Mouse (Mus musculus): ENCODE results near the gene Etnk2.

The Etnk2 gene

GRCm38 (mm10) chr1:133382552-133383155 is 19.3 kb downstream of the Etnk2 start:
- DNase-seq (ENCODE audit: low spot score), result no peak

- no peak for DNase-seq (ENCODE audit: low spot score)
These were observed 19.9 kb downstream of the Etnk2 start for GRCm38 (mm10) chr1:133383157-133383783.

- peak; percentile 64 for DNase-seq (ENCODE audit: low spot score)
These were observed 22.1 kb downstream of the Etnk2 start for GRCm38 (mm10) chr1:133385506-133385905.

GRCm38 (mm10) chr1:133386209-133386608 is 22.8 kb downstream of the Etnk2 start:
- DNase-seq (ENCODE audit: low spot score), result no peak

- DNase-seq (ENCODE audit: low spot score), result no peak
These were observed 24.3 kb downstream of the Etnk2 start for GRCm38 (mm10) chr1:133387539-133388268.

- DNase-seq (ENCODE audit: low spot score), result no peak
These were observed 31.3 kb downstream of the Etnk2 start for GRCm38 (mm10) chr1:133394702-133395101.

- no peak for DNase-seq (ENCODE audit: low spot score)
These were observed 33.3 kb downstream of the Etnk2 start for GRCm38 (mm10) chr1:133396693-133397092.

GRCm38 (mm10) chr1:133397094-133397482 is 33.7 kb downstream of the Etnk2 start:
- no peak for DNase-seq (ENCODE audit: low spot score)

- DNase-seq (ENCODE audit: low spot score), result no peak
These were observed 34.3 kb downstream of the Etnk2 start for GRCm38 (mm10) chr1:133397483-133398237.

GRCm38 (mm10) chr1:133400014-133400725 is 36.8 kb downstream of the Etnk2 start:
- DNase-seq (ENCODE audit: low spot score), result no peak

- no peak for DNase-seq (ENCODE audit: low spot score)
These were observed 40.6 kb downstream of the Etnk2 start for GRCm38 (mm10) chr1:133404005-133404404.

GRCm38 (mm10) chr1:133406614-133407013 is 43.2 kb downstream of the Etnk2 start:
- no peak for DNase-seq (ENCODE audit: low spot score)

- no peak for DNase-seq (ENCODE audit: low spot score)
These were observed 44.1 kb downstream of the Etnk2 start for GRCm38 (mm10) chr1:133407436-133407835.

- no peak for DNase-seq (ENCODE audit: low spot score)
These were observed 44.9 kb downstream of the Etnk2 start for GRCm38 (mm10) chr1:133408321-133408720.

- no peak for DNase-seq (ENCODE audit: low spot score)
These were observed 45.6 kb downstream of the Etnk2 start for GRCm38 (mm10) chr1:133408880-133409516.

- no peak for DNase-seq (ENCODE audit: low spot score)
These were observed 46.4 kb downstream of the Etnk2 start for GRCm38 (mm10) chr1:133409786-133410185.

GRCm38 (mm10) chr1:133411506-133412147 is 48.3 kb downstream of the Etnk2 start:
- no peak for DNase-seq (ENCODE audit: low spot score)

GRCm38 (mm10) chr1:133412941-133413340 is 49.6 kb downstream of the Etnk2 start:
- DNase-seq (ENCODE audit: low spot score), result no peak

- no peak for DNase-seq (ENCODE audit: low spot score)
These were observed 51.7 kb downstream of the Etnk2 start for GRCm38 (mm10) chr1:133415086-133415485.

GRCm38 (mm10) chr1:133415505-133415904 is 52.1 kb downstream of the Etnk2 start:
- DNase-seq (ENCODE audit: low spot score), result no peak

- no peak for DNase-seq (ENCODE audit: low spot score)
These were observed 53.1 kb downstream of the Etnk2 start for GRCm38 (mm10) chr1:133416472-133416871.

Measured in ovary, postnatal 14 days (tissue).